Mouse (Mus musculus): ENCODE data around the gene Acap3. TPM values are rescaled to one million over a fixed set of nuclear protein-coding genes. Genes with fewer than 3 reads are reported as not detected.

Acap3 gene
- polyA plus RNA-seq, 1 experiment from 2014 or later: 9.7 TPM

- ATAC-seq (ENCODE audit: low FRiP score, low TSS enrichment): peak; percentile 42; the same call in 1 of the 2 replicates
- Histone ChIP-seq H3K36me3 (ENCODE audit: control insufficient read depth, insufficient read depth, low read length) (peaks cover under 1% of the 10 kb centered on the region; the same call in 1 of the 2 replicates), H3K4me3 (ENCODE audit: low read depth, low read length) (peak overlapping the region; percentile 20; the same call in 1 of the 2 replicates), H3K27ac (replicated peaks) (peak overlapping the region; percentile 86), H3K9ac (ENCODE audit: low read length) (peak overlapping the region; percentile 18), H3K4me2 (replicated peaks; ENCODE audit: low read depth) (peak overlapping the region; percentile 97), H3K27me3 (ENCODE audit: control insufficient read depth, insufficient read depth, low read length) (no peaks in the 10 kb centered on the region), H3K9me3 (ENCODE audit: control insufficient read depth, low read length) (no peaks in the 10 kb centered on the region), H3K4me1 (replicated peaks; ENCODE audit: control insufficient read depth, insufficient read depth) (peaks cover 10% of the 10 kb centered on the region)
- WGBS: 12% methylated on average over 8 of the region's 8 CpGs
- peak; percentile 74 for DNase-seq (ENCODE audit: low spot score)
- TF ChIP-seq EP300 (optimal IDR thresholded peaks at IDR 0.05): no peak
- TF ChIP-seq CTCF (IDR thresholded peaks at IDR 0.05; ENCODE audit: low read depth): peak; percentile 24; the same call in 1 of the 2 replicates
These were observed 2.8 kb downstream of the Acap3 start for GRCm38 (mm10) chr4:155894311-155894881.

- H3K27ac ChIP-seq (replicated peaks): peak overlapping the region; percentile 86
- H3K36me3 ChIP-seq (ENCODE audit: control insufficient read depth, insufficient read depth, low read length): peaks cover 9% of the 10 kb centered on the region
- DNase-seq (ENCODE audit: low spot score) (peak; percentile 38), ATAC-seq (ENCODE audit: low FRiP score, low TSS enrichment) (no peak)
- peak overlapping the region; percentile 18 for H3K9ac ChIP-seq (ENCODE audit: low read length)
- 35% methylated on average over 6 of the region's 6 CpGs for WGBS
- H3K4me2 ChIP-seq (replicated peaks; ENCODE audit: low read depth): peak overlapping the region; percentile 97
- peaks cover 10% of the 10 kb centered on the region for H3K4me1 ChIP-seq (replicated peaks; ENCODE audit: control insufficient read depth, insufficient read depth)
- H3K4me3 ChIP-seq (ENCODE audit: low read depth, low read length): no peak overlapping the region
- no peaks in the 10 kb centered on the region for H3K9me3 ChIP-seq (ENCODE audit: control insufficient read depth, low read length)
- TF ChIP-seq CTCF (IDR thresholded peaks at IDR 0.05; ENCODE audit: low read depth) (no peak), EP300 (optimal IDR thresholded peaks at IDR 0.05) (no peak)
- no peaks in the 10 kb centered on the region for H3K27me3 ChIP-seq (ENCODE audit: control insufficient read depth, insufficient read depth, low read length)
These were observed 3.6 kb downstream of the Acap3 start for GRCm38 (mm10) chr4:155895216-155895615.

GRCm38 (mm10) chr4:155895826-155896225 is 4.2 kb downstream of the Acap3 start:
- Histone ChIP-seq H3K9ac (ENCODE audit: low read length) (no peak overlapping the region), H3K36me3 (ENCODE audit: control insufficient read depth, insufficient read depth, low read length) (peaks cover 11% of the 10 kb centered on the region), H3K27ac (replicated peaks) (no peak overlapping the region), H3K4me1 (replicated peaks; ENCODE audit: control insufficient read depth, insufficient read depth) (peaks cover 10% of the 10 kb centered on the region), H3K27me3 (ENCODE audit: control insufficient read depth, insufficient read depth, low read length) (no peaks in the 10 kb centered on the region), H3K4me2 (replicated peaks; ENCODE audit: low read depth) (no peak overlapping the region), H3K4me3 (ENCODE audit: low read depth, low read length) (no peak overlapping the region), H3K9me3 (ENCODE audit: control insufficient read depth, low read length) (no peaks in the 10 kb centered on the region)
- WGBS: 95% methylated on average over 4 of the region's 4 CpGs
- no peak for DNase-seq (ENCODE audit: low spot score)
- TF ChIP-seq CTCF (IDR thresholded peaks at IDR 0.05; ENCODE audit: low read depth) (no peak), EP300 (optimal IDR thresholded peaks at IDR 0.05) (no peak)
- no peak for ATAC-seq (ENCODE audit: low FRiP score, low TSS enrichment)

GRCm38 (mm10) chr4:155896461-155896860 is 4.8 kb downstream of the Acap3 start:
- peaks cover 11% of the 10 kb centered on the region for H3K36me3 ChIP-seq (ENCODE audit: control insufficient read depth, insufficient read depth, low read length)
- TF ChIP-seq CTCF (IDR thresholded peaks at IDR 0.05; ENCODE audit: low read depth) (no peak), EP300 (optimal IDR thresholded peaks at IDR 0.05) (no peak)
- H3K4me1 ChIP-seq (replicated peaks; ENCODE audit: control insufficient read depth, insufficient read depth): peaks cover 10% of the 10 kb centered on the region
- no peak overlapping the region for H3K27ac ChIP-seq (replicated peaks)
- no peak overlapping the region for H3K9ac ChIP-seq (ENCODE audit: low read length)
- H3K27me3 ChIP-seq (ENCODE audit: control insufficient read depth, insufficient read depth, low read length): no peaks in the 10 kb centered on the region
- H3K9me3 ChIP-seq (ENCODE audit: control insufficient read depth, low read length): no peaks in the 10 kb centered on the region
- ATAC-seq (ENCODE audit: low FRiP score, low TSS enrichment) (no peak), DNase-seq (ENCODE audit: low spot score) (no peak)
- H3K4me2 ChIP-seq (replicated peaks; ENCODE audit: low read depth): no peak overlapping the region
- 99% methylated on average over 12 of the region's 12 CpGs for whole genome bisulfite sequencing
- H3K4me3 ChIP-seq (ENCODE audit: low read depth, low read length): no peak overlapping the region

- no peak overlapping the region for H3K27ac ChIP-seq (replicated peaks)
- DNase-seq (ENCODE audit: low spot score) (no peak), ATAC-seq (ENCODE audit: low FRiP score, low TSS enrichment) (no peak)
- TF ChIP-seq EP300 (optimal IDR thresholded peaks at IDR 0.05) (no peak), CTCF (IDR thresholded peaks at IDR 0.05; ENCODE audit: low read depth) (no peak)
- WGBS: 94% methylated on average over 2 of the region's 2 CpGs
- no peak overlapping the region for H3K9ac ChIP-seq (ENCODE audit: low read length)
- H3K9me3 ChIP-seq (ENCODE audit: control insufficient read depth, low read length): no peaks in the 10 kb centered on the region
- H3K27me3 ChIP-seq (ENCODE audit: control insufficient read depth, insufficient read depth, low read length): no peaks in the 10 kb centered on the region
- no peak overlapping the region for H3K4me2 ChIP-seq (replicated peaks; ENCODE audit: low read depth)
- H3K4me3 ChIP-seq (ENCODE audit: low read depth, low read length): no peak overlapping the region
- peaks cover 10% of the 10 kb centered on the region for H3K4me1 ChIP-seq (replicated peaks; ENCODE audit: control insufficient read depth, insufficient read depth)
- peaks cover 15% of the 10 kb centered on the region for H3K36me3 ChIP-seq (ENCODE audit: control insufficient read depth, insufficient read depth, low read length)
These were observed 6.7 kb downstream of the Acap3 start for GRCm38 (mm10) chr4:155898318-155898717.

- Histone ChIP-seq H3K4me1 (replicated peaks; ENCODE audit: control insufficient read depth, insufficient read depth) (peaks cover 9% of the 10 kb centered on the region; the same call in 1 of the 2 replicates), H3K9me3 (ENCODE audit: control insufficient read depth, low read length) (no peaks in the 10 kb centered on the region), H3K27me3 (ENCODE audit: control insufficient read depth, insufficient read depth, low read length) (no peaks in the 10 kb centered on the region), H3K36me3 (ENCODE audit: control insufficient read depth, insufficient read depth, low read length) (peaks cover 19% of the 10 kb centered on the region), H3K4me2 (replicated peaks; ENCODE audit: low read depth) (no peak overlapping the region), H3K4me3 (ENCODE audit: low read depth, low read length) (no peak overlapping the region), H3K9ac (ENCODE audit: low read length) (no peak overlapping the region), H3K27ac (replicated peaks) (no peak overlapping the region)
- WGBS: 93% methylated on average over 7 of the region's 7 CpGs
- TF ChIP-seq EP300 (optimal IDR thresholded peaks at IDR 0.05): no peak
- no peak for TF ChIP-seq CTCF (IDR thresholded peaks at IDR 0.05; ENCODE audit: low read depth)
- DNase-seq (ENCODE audit: low spot score) (no peak), ATAC-seq (ENCODE audit: low FRiP score, low TSS enrichment) (no peak)
These were observed 7.7 kb downstream of the Acap3 start for GRCm38 (mm10) chr4:155899355-155899754.

All from stomach, postnatal 0 days (tissue).